Mouse (Mus musculus): ENCODE results near the gene Tns1. TPM values are rescaled to one million over a fixed set of nuclear protein-coding genes. Genes with fewer than 3 reads are reported as not detected.

The Tns1 gene
- polyA plus RNA-seq, 1 experiment from 2014 or later = 15.6 TPM

GRCm38 (mm10) chr1:73962668-73963371, 161.4 kb downstream of the Tns1 start:
- DNase-seq (ENCODE audit: low spot score) (peak; percentile 78), ATAC-seq (replicated peaks; ENCODE audit: low FRiP score) (peak; percentile 83)
- 17% methylated on average over 12 of the region's 12 CpGs for WGBS
- Histone ChIP-seq H3K9ac (ENCODE audit: low read length) (0 out of 2 replicates have a peak overlapping the region, but pooled peaks have one; percentile 2), H3K4me2 (ENCODE audit: low read depth, low read length, severe bottlenecking) (0 out of 2 replicates have a peak overlapping the region, but pooled peaks have one; percentile 11), H3K4me1 (replicated peaks; ENCODE audit: control insufficient read depth, insufficient read depth, low read length) (peaks cover 4% of the 10 kb centered on the region; the same call in 1 of the 2 replicates), H3K4me3 (ENCODE audit: low read depth, low read length) (no peak overlapping the region), H3K36me3 (ENCODE audit: control insufficient read depth, insufficient read depth, low read length) (no peaks in the 10 kb centered on the region), H3K27ac (ENCODE audit: low read depth, low read length) (no peak overlapping the region), H3K27me3 (ENCODE audit: control insufficient read depth, insufficient read depth, low read length) (no peaks in the 10 kb centered on the region), H3K9me3 (ENCODE audit: control insufficient read depth, low read length) (no peaks in the 10 kb centered on the region)

- Histone ChIP-seq H3K9me3 (ENCODE audit: control insufficient read depth, low read length) (no peaks in the 10 kb centered on the region), H3K4me3 (ENCODE audit: low read depth, low read length) (no peak overlapping the region), H3K4me2 (ENCODE audit: low read depth, low read length, severe bottlenecking) (no peak overlapping the region), H3K27me3 (ENCODE audit: control insufficient read depth, insufficient read depth, low read length) (no peaks in the 10 kb centered on the region), H3K36me3 (ENCODE audit: control insufficient read depth, insufficient read depth, low read length) (no peaks in the 10 kb centered on the region), H3K27ac (ENCODE audit: low read depth, low read length) (no peak overlapping the region), H3K4me1 (replicated peaks; ENCODE audit: control insufficient read depth, insufficient read depth, low read length) (peaks cover 4% of the 10 kb centered on the region; the same call in 1 of the 2 replicates), H3K9ac (ENCODE audit: low read length) (no peak overlapping the region)
- WGBS = 94% methylated on average over 5 of the region's 5 CpGs
- no peak for DNase-seq (ENCODE audit: low spot score)
- no peak for ATAC-seq (replicated peaks; ENCODE audit: low FRiP score)
Observed at GRCm38 (mm10) chr1:73962049-73962448, 162.2 kb downstream of the Tns1 start.

- no peak overlapping the region for H3K4me2 ChIP-seq (ENCODE audit: low read depth, low read length, severe bottlenecking)
- no peaks in the 10 kb centered on the region for H3K36me3 ChIP-seq (ENCODE audit: control insufficient read depth, insufficient read depth, low read length)
- ATAC-seq (replicated peaks; ENCODE audit: low FRiP score) = no peak
- H3K9ac ChIP-seq (ENCODE audit: low read length) = no peak overlapping the region
- 93% methylated on average over 10 of the region's 10 CpGs for WGBS
- no peaks in the 10 kb centered on the region for H3K9me3 ChIP-seq (ENCODE audit: control insufficient read depth, low read length)
- DNase-seq (ENCODE audit: low spot score) = no peak
- no peak overlapping the region for H3K4me3 ChIP-seq (ENCODE audit: low read depth, low read length)
- no peak overlapping the region for H3K27ac ChIP-seq (ENCODE audit: low read depth, low read length)
- H3K27me3 ChIP-seq (ENCODE audit: control insufficient read depth, insufficient read depth, low read length) = no peaks in the 10 kb centered on the region
- peaks cover 4% of the 10 kb centered on the region; the same call in 1 of the 2 replicates for H3K4me1 ChIP-seq (replicated peaks; ENCODE audit: control insufficient read depth, insufficient read depth, low read length)
Observed at GRCm38 (mm10) chr1:73959758-73960157, 164.5 kb downstream of the Tns1 start.

GRCm38 (mm10) chr1:73959344-73959743, 164.9 kb downstream of the Tns1 start:
- ATAC-seq (replicated peaks; ENCODE audit: low FRiP score) (no peak), DNase-seq (ENCODE audit: low spot score) (no peak)
- Histone ChIP-seq H3K9ac (ENCODE audit: low read length) (no peak overlapping the region), H3K27ac (ENCODE audit: low read depth, low read length) (no peak overlapping the region), H3K27me3 (ENCODE audit: control insufficient read depth, insufficient read depth, low read length) (no peaks in the 10 kb centered on the region), H3K4me1 (replicated peaks; ENCODE audit: control insufficient read depth, insufficient read depth, low read length) (peaks cover 4% of the 10 kb centered on the region; the same call in 1 of the 2 replicates), H3K4me2 (ENCODE audit: low read depth, low read length, severe bottlenecking) (no peak overlapping the region), H3K4me3 (ENCODE audit: low read depth, low read length) (no peak overlapping the region), H3K9me3 (ENCODE audit: control insufficient read depth, low read length) (no peaks in the 10 kb centered on the region), H3K36me3 (ENCODE audit: control insufficient read depth, insufficient read depth, low read length) (no peaks in the 10 kb centered on the region)
- WGBS = 80% methylated on average over 6 of the region's 6 CpGs

- H3K4me1 ChIP-seq (replicated peaks; ENCODE audit: control insufficient read depth, insufficient read depth, low read length) = peaks cover 4% of the 10 kb centered on the region; the same call in 1 of the 2 replicates
- no peak overlapping the region for H3K4me3 ChIP-seq (ENCODE audit: low read depth, low read length)
- H3K9ac ChIP-seq (ENCODE audit: low read length) = no peak overlapping the region
- no peaks in the 10 kb centered on the region for H3K9me3 ChIP-seq (ENCODE audit: control insufficient read depth, low read length)
- no peaks in the 10 kb centered on the region for H3K36me3 ChIP-seq (ENCODE audit: control insufficient read depth, insufficient read depth, low read length)
- 39% methylated on average over 9 of the region's 9 CpGs for WGBS
- no peak for DNase-seq (ENCODE audit: low spot score)
- no peak for ATAC-seq (replicated peaks; ENCODE audit: low FRiP score)
- H3K27ac ChIP-seq (ENCODE audit: low read depth, low read length) = no peak overlapping the region
- H3K4me2 ChIP-seq (ENCODE audit: low read depth, low read length, severe bottlenecking) = no peak overlapping the region
- H3K27me3 ChIP-seq (ENCODE audit: control insufficient read depth, insufficient read depth, low read length) = no peaks in the 10 kb centered on the region
Observed at GRCm38 (mm10) chr1:73958210-73958983, 165.9 kb downstream of the Tns1 start.

- Histone ChIP-seq H3K9me3 (ENCODE audit: control insufficient read depth, low read length) (no peaks in the 10 kb centered on the region), H3K9ac (ENCODE audit: low read length) (no peak overlapping the region), H3K4me2 (ENCODE audit: low read depth, low read length, severe bottlenecking) (no peak overlapping the region), H3K27ac (ENCODE audit: low read depth, low read length) (no peak overlapping the region), H3K27me3 (ENCODE audit: control insufficient read depth, insufficient read depth, low read length) (no peaks in the 10 kb centered on the region), H3K4me1 (replicated peaks; ENCODE audit: control insufficient read depth, insufficient read depth, low read length) (peaks cover under 1% of the 10 kb centered on the region; the same call in 1 of the 2 replicates), H3K4me3 (ENCODE audit: low read depth, low read length) (no peak overlapping the region), H3K36me3 (ENCODE audit: control insufficient read depth, insufficient read depth, low read length) (no peaks in the 10 kb centered on the region)
- DNase-seq (ENCODE audit: low spot score) (no peak), ATAC-seq (replicated peaks; ENCODE audit: low FRiP score) (no peak)
- WGBS = 88% methylated on average over 4 of the region's 4 CpGs
Observed at GRCm38 (mm10) chr1:73957428-73957827, 166.8 kb downstream of the Tns1 start.

- ATAC-seq (replicated peaks; ENCODE audit: low FRiP score) (no peak), DNase-seq (ENCODE audit: low spot score) (no peak)
- Histone ChIP-seq H3K4me1 (replicated peaks; ENCODE audit: control insufficient read depth, insufficient read depth, low read length) (no peaks in the 10 kb centered on the region), H3K4me2 (ENCODE audit: low read depth, low read length, severe bottlenecking) (no peak overlapping the region), H3K27ac (ENCODE audit: low read depth, low read length) (no peak overlapping the region), H3K4me3 (ENCODE audit: low read depth, low read length) (no peak overlapping the region), H3K9me3 (ENCODE audit: control insufficient read depth, low read length) (no peaks in the 10 kb centered on the region), H3K36me3 (ENCODE audit: control insufficient read depth, insufficient read depth, low read length) (no peaks in the 10 kb centered on the region), H3K27me3 (ENCODE audit: control insufficient read depth, insufficient read depth, low read length) (no peaks in the 10 kb centered on the region), H3K9ac (ENCODE audit: low read length) (no peak overlapping the region)
- 95% methylated on average over 1 of the region's 1 CpGs for WGBS
Observed at GRCm38 (mm10) chr1:73956320-73956719, 167.9 kb downstream of the Tns1 start.

GRCm38 (mm10) chr1:73955259-73955842, 168.9 kb downstream of the Tns1 start:
- H3K27ac ChIP-seq (ENCODE audit: low read depth, low read length) = no peak overlapping the region
- DNase-seq (ENCODE audit: low spot score) = no peak

More at GRCm38 (mm10) chr1:73955259-73955842, 168.9 kb downstream of the Tns1 start:
- ATAC-seq (replicated peaks; ENCODE audit: low FRiP score) = no peak
- Histone ChIP-seq H3K4me2 (ENCODE audit: low read depth, low read length, severe bottlenecking) (no peak overlapping the region), H3K4me1 (replicated peaks; ENCODE audit: control insufficient read depth, insufficient read depth, low read length) (no peaks in the 10 kb centered on the region), H3K27me3 (ENCODE audit: control insufficient read depth, insufficient read depth, low read length) (no peaks in the 10 kb centered on the region), H3K36me3 (ENCODE audit: control insufficient read depth, insufficient read depth, low read length) (no peaks in the 10 kb centered on the region), H3K4me3 (ENCODE audit: low read depth, low read length) (no peak overlapping the region), H3K9ac (ENCODE audit: low read length) (no peak overlapping the region), H3K9me3 (ENCODE audit: control insufficient read depth, low read length) (no peaks in the 10 kb centered on the region)
- WGBS = 16% methylated on average over 4 of the region's 4 CpGs
